Mouse (Mus musculus) CH12.LX (cell line): Measurements from ENCODE around the gene Smok2a.

ENCODE experiments used
- BHLHE40 ChIP-seq: IDR thresholded peaks from 2 replicates; pipeline ENCODE4 v1.6.1; 2011; ENCODE audit warnings: mild to moderate bottlenecking, low read depth, low read length, improper control_type of control experiment
- CTCF ChIP-seq, 2 experiments: IDR thresholded peaks in 1 of 2; conservative IDR thresholded peaks in 1 of 2; 2 replicates each; pipeline ENCODE4 v1.5.1; 2011 to 2012; ENCODE audit warnings: low read depth in 2 of 2, low read length in 2 of 2, improper control_type of control experiment in 1 of 2, inconsistent platforms in 1 of 2, mild to moderate bottlenecking in 1 of 2, moderate library complexity in 1 of 2
- EP300 ChIP-seq: IDR thresholded peaks from 2 replicates; pipeline ENCODE4 v1.6.1; 2011; ENCODE audit warnings: low read length, improper control_type of control experiment
- HCFC1 ChIP-seq: IDR thresholded peaks from 2 replicates; pipeline ENCODE4 v1.6.1; 2012; ENCODE audit warnings: low read depth, mild to moderate bottlenecking, inconsistent platforms, low read length, improper control_type of control experiment
- UBTF ChIP-seq: IDR thresholded peaks from 2 replicates; pipeline ENCODE4 v1.6.1; 2012; ENCODE audit warnings: low read depth, mild to moderate bottlenecking, inconsistent platforms, low read length, improper control_type of control experiment, moderate library complexity

GRCm38 (mm10) chr17:13206491-13206890 is 14.5 kb upstream of the Smok2a start:
- TF ChIP-seq CTCF (conservative IDR thresholded peaks at IDR 0.05 in 1 of 2, IDR thresholded peaks at IDR 0.05 in 1 of 2; ENCODE audit: low read depth in 2 of 2, low read length in 2 of 2) (no peak), EP300 (no peak), BHLHE40 (no peak), UBTF (no peak), HCFC1 (no peak)
